Mouse (Mus musculus) heart, postnatal 25 days (tissue): ENCODE measurements around the gene Arhgap23. TPM values are rescaled to one million over a fixed set of nuclear protein-coding genes. Genes with fewer than 3 reads are reported as not detected.

Experiments used
- DNase-seq: peaks from one replicate; pipeline ENCODE4 v3.0.0; 2022; ENCODE audit warnings: low spot score
- intact Hi-C: fragments of 180-260 bp; cut with DNase I; formaldehyde crosslinking; loops from one replicate; pipeline ENCODE4 v1.15.1; 2025
- total RNA-seq, 2 experiments: library from RNA; stranded (reverse); gene quantifications; 2 replicates each; pipeline ENCODE4 v1.2.3; 2021

The Arhgap23 gene
- total RNA-seq, 2 experiments from 2014 or later: 14.8 to 19.4 TPM

GRCm38 (mm10) chr11:97429615-97430014, 14.3 kb downstream of the Arhgap23 start:
- intact Hi-C loops: loop anchor here (2.0 kb wide), 1 partner anchor 21 kb away; no protein-coding TSS in a partner anchor
- DNase-seq: no peak

GRCm38 (mm10) chr11:97432015-97432414, 16.7 kb downstream of the Arhgap23 start:
- intact Hi-C loops: loop anchor here (1.0 kb wide), 1 partner anchor 37 kb away; no protein-coding TSS in a partner anchor
- DNase-seq: no peak

GRCm38 (mm10) chr11:97432983-97433539, 17.7 kb downstream of the Arhgap23 start:
- intact Hi-C loops: loop anchor here (1.0 kb wide), 1 partner anchor 36 kb away; no protein-coding TSS in a partner anchor
- no peak for DNase-seq

- no peak for DNase-seq
- intact Hi-C loops: no loop called here
Measured at GRCm38 (mm10) chr11:97434121-97434520, 18.8 kb downstream of the Arhgap23 start.

GRCm38 (mm10) chr11:97434704-97435454, 19.5 kb downstream of the Arhgap23 start:
- intact Hi-C loops: no loop called here
- peak; percentile 78 for DNase-seq

- intact Hi-C loops: no loop called here
- DNase-seq: no peak
Measured at GRCm38 (mm10) chr11:97435808-97436491, 20.6 kb downstream of the Arhgap23 start.

- intact Hi-C loops: no loop called here
- peak; percentile 82 for DNase-seq
Measured at GRCm38 (mm10) chr11:97437745-97438144, 22.4 kb downstream of the Arhgap23 start.

- intact Hi-C loops: no loop called here
- DNase-seq: peak; percentile 60
Measured at GRCm38 (mm10) chr11:97438868-97439267, 23.5 kb downstream of the Arhgap23 start.

- DNase-seq: peak; percentile 82
- intact Hi-C loops: no loop called here
Measured at GRCm38 (mm10) chr11:97439935-97440334, 24.6 kb downstream of the Arhgap23 start.

GRCm38 (mm10) chr11:97440441-97440881, 25.1 kb downstream of the Arhgap23 start:
- intact Hi-C loops: no loop called here

GRCm38 (mm10) chr11:97441036-97441657, 25.8 kb downstream of the Arhgap23 start:
- intact Hi-C loops: no loop called here

More at GRCm38 (mm10) chr11:97440441-97440881, 25.1 kb downstream of the Arhgap23 start:
- DNase-seq: no peak

GRCm38 (mm10) chr11:97441658-97442125, 26.4 kb downstream of the Arhgap23 start:
- no peak for DNase-seq
- intact Hi-C loops: no loop called here

More at GRCm38 (mm10) chr11:97441036-97441657, 25.8 kb downstream of the Arhgap23 start:
- no peak for DNase-seq

- intact Hi-C loops: no loop called here
- no peak for DNase-seq
Measured at GRCm38 (mm10) chr11:97442891-97443675, 27.8 kb downstream of the Arhgap23 start.

GRCm38 (mm10) chr11:97445596-97445995, 30.3 kb downstream of the Arhgap23 start:
- intact Hi-C loops: no loop called here
- DNase-seq: no peak

- no peak for DNase-seq
Measured at GRCm38 (mm10) chr11:97445999-97446511, 30.7 kb downstream of the Arhgap23 start.

GRCm38 (mm10) chr11:97447979-97448378, 32.6 kb downstream of the Arhgap23 start:
- intact Hi-C loops: no loop called here
- DNase-seq: no peak

More at GRCm38 (mm10) chr11:97445999-97446511, 30.7 kb downstream of the Arhgap23 start:
- intact Hi-C loops: no loop called here

GRCm38 (mm10) chr11:97448611-97449394, 33.5 kb downstream of the Arhgap23 start:
- DNase-seq: peak; percentile 43
- intact Hi-C loops: no loop called here

- peak; percentile 81 for DNase-seq
- intact Hi-C loops: no loop called here
Measured at GRCm38 (mm10) chr11:97449601-97450293, 34.4 kb downstream of the Arhgap23 start.
